Mouse (Mus musculus) C3H10T1/2 (cell line): ENCODE data around the gene Gm12845. TPM values are rescaled to one million over a fixed set of nuclear protein-coding genes. Genes with fewer than 3 reads are reported as not detected.

Experiments used
- polyA plus RNA-seq, 2 experiments: library from polyadenylated mRNA; unstranded; fragments of >200 nt; fragmentation: generic; extraction: Trizol; gene quantifications; one replicate each; pipeline ENCODE4 v1.2.1; 2012; ENCODE audit warnings: missing spikeins in 2 of 2

Gene Gm12845
- polyA plus RNA-seq = not detected

GRCm38 (mm10) chr4:117724112-117724511, at the start of gene Gm12845:
Gene Gm12845 (plus strand): TSS chr4:117724412.

GRCm38 (mm10) chr4:117681931-117682461, 42.2 kb upstream of the Gm12845 start, which contains the start of gene Dmap1:
Gene Dmap1 (minus strand): TSS chr4:117682273.

GRCm38 (mm10) chr4:117765416-117765815, 41.2 kb downstream of the Gm12845 start, which contains the start of gene Klf17:
Gene Klf17 (minus strand): TSS chr4:117765648.

Other genes with a start within 250 kb of the Gm12845 start
- 10 to 100 TPM; 28.6 to 40.5 TPM for gene Rnf220, start 227.4 kb upstream of the Gm12845 start, polyA plus RNA-seq
- gene Eri3, start 174.0 kb upstream of the Gm12845 start, polyA plus RNA-seq = 100 to 1,000 TPM; 112 to 121 TPM
- 10 to 100 TPM; 30.4 to 34.0 TPM for gene Dmap1, start 42.1 kb upstream of the Gm12845 start, polyA plus RNA-seq
- gene Klf17, start 41.2 kb downstream of the Gm12845 start, polyA plus RNA-seq = not detected
- gene Slc6a9, start 110.1 kb downstream of the Gm12845 start, polyA plus RNA-seq = 10 to 100 TPM in 1 of 2 experiments, 1 to 10 TPM in 1; 8.2 to 19.5 TPM
- gene Ccdc24, start 148.1 kb downstream of the Gm12845 start, polyA plus RNA-seq = 1 to 10 TPM; 6.2 to 9.4 TPM
- gene B4galt2, start 159.1 kb downstream of the Gm12845 start, polyA plus RNA-seq = 10 to 100 TPM; 48.6 to 71.9 TPM
- 100 to 1,000 TPM; 214 to 363 TPM for gene Atp6v0b, start 162.9 kb downstream of the Gm12845 start, polyA plus RNA-seq
- gene Dph2, start 167.6 kb downstream of the Gm12845 start, polyA plus RNA-seq = 1 to 10 TPM; 5.9 to 6.0 TPM
- gene Ipo13, start 190.6 kb downstream of the Gm12845 start, polyA plus RNA-seq = 10 to 100 TPM; 91.1 to 91.5 TPM
- gene Artn, start 205.4 kb downstream of the Gm12845 start, polyA plus RNA-seq = 1 to 10 TPM in 1 of 2 experiments, under 1 TPM in 1; 0.55 to 1.8 TPM